Mouse (Mus musculus): Measurements from ENCODE around the gene Ciita.
A peak's percentile ranks its signal among the peaks of the same experiment; 100 is the strongest.

The Ciita gene

GRCm38 (mm10) chr16:10479857-10480256, at the start of gene Ciita:
Ciita (plus strand) TSS chr16:10480059.
- DNase-seq, result no peak

GRCm38 (mm10) chr16:10431911-10432310, 47.9 kb upstream of the Ciita start:
- no peak for DNase-seq

GRCm38 (mm10) chr16:10432387-10432786, 47.5 kb upstream of the Ciita start:
- no peak for DNase-seq

- no peak for DNase-seq
These were observed 46.5 kb upstream of the Ciita start for GRCm38 (mm10) chr16:10433344-10433743.

GRCm38 (mm10) chr16:10436166-10436565, 43.7 kb upstream of the Ciita start:
- DNase-seq, result no peak

GRCm38 (mm10) chr16:10438055-10438454, 41.8 kb upstream of the Ciita start:
- no peak for DNase-seq

- no peak for DNase-seq
These were observed 38.5 kb upstream of the Ciita start for GRCm38 (mm10) chr16:10441328-10441727.

- no peak for DNase-seq
These were observed 38.1 kb upstream of the Ciita start for GRCm38 (mm10) chr16:10441761-10442160.

- no peak for DNase-seq
These were observed 36.1 kb upstream of the Ciita start for GRCm38 (mm10) chr16:10443723-10444122.

GRCm38 (mm10) chr16:10446573-10447263, 33.1 kb upstream of the Ciita start:
- no peak for DNase-seq

GRCm38 (mm10) chr16:10447264-10447594, 32.6 kb upstream of the Ciita start, which contains the start of gene Tvp23a:
Tvp23a (minus strand) TSS chr16:10447362.
- DNase-seq, result peak; percentile 93

GRCm38 (mm10) chr16:10447781-10448180, 32.1 kb upstream of the Ciita start:
- DNase-seq, result no peak

- DNase-seq, result no peak
These were observed 30.9 kb upstream of the Ciita start for GRCm38 (mm10) chr16:10448931-10449330.

GRCm38 (mm10) chr16:10451906-10452305, 28.0 kb upstream of the Ciita start:
- no peak for DNase-seq

- peak; percentile 90 for DNase-seq
These were observed 27.4 kb upstream of the Ciita start for GRCm38 (mm10) chr16:10452445-10452896.

GRCm38 (mm10) chr16:10453872-10454582, 25.8 kb upstream of the Ciita start:
- no peak for DNase-seq

GRCm38 (mm10) chr16:10454583-10454974, 25.3 kb upstream of the Ciita start:
- no peak for DNase-seq

GRCm38 (mm10) chr16:10460188-10460587, 19.7 kb upstream of the Ciita start:
- DNase-seq, result no peak

GRCm38 (mm10) chr16:10461178-10461577, 18.7 kb upstream of the Ciita start:
- DNase-seq, result no peak

- DNase-seq, result no peak
These were observed 14.7 kb upstream of the Ciita start for GRCm38 (mm10) chr16:10465011-10465681.

- DNase-seq, result no peak
These were observed 12.3 kb upstream of the Ciita start for GRCm38 (mm10) chr16:10467391-10468107.

- peak; percentile 83 for DNase-seq
These were observed 11.7 kb upstream of the Ciita start for GRCm38 (mm10) chr16:10468201-10468600.

GRCm38 (mm10) chr16:10471950-10472349, 7.9 kb upstream of the Ciita start:
- DNase-seq, result no peak
